Mouse (Mus musculus) ES-Bruce4 (cell line): ENCODE data around the gene Slco4c1.

ENCODE experiments used
- CTCF ChIP-seq: IDR thresholded peaks from one replicate; pipeline ENCODE4 v1.8.1; 2011; ENCODE audit warnings: low read depth, low read length
- EP300 ChIP-seq: IDR thresholded peaks from 2 replicates; pipeline ENCODE4 v1.6.1; 2011; ENCODE audit warnings: low read depth, low read length; ENCODE audit not compliant: insufficient read depth
- POLR2A ChIP-seq: IDR thresholded peaks from one replicate; pipeline ENCODE4 v1.8.1; 2011; ENCODE audit warnings: low read length; ENCODE audit not compliant: insufficient read depth

- TF ChIP-seq CTCF = no peak
- TF ChIP-seq EP300 = no peak
- TF ChIP-seq POLR2A = no peak
Observed at GRCm38 (mm10) chr1:96846727-96847126, 25.2 kb downstream of the Slco4c1 start.
